Mouse (Mus musculus): ENCODE results near the gene Fer.

Fer gene

DNA sequence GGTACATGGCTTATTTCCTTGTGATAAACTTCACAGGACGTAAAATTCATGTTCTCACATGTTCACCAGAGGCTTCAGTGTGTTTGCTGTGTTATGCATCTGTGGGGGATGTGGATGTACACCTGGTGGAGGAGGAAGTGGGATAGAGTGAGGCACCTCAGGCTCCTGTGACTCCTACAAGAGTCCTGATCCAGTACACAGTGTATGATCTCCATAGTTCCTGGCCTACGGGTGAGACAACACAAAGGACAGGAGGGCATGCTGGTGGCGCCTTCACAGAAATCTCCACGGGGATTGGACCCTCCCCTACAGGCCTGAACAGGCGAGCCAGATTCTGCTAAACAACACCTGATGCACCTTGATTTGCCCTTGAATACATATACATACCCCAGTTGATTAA, 111.4 kb downstream of the Fer start:
- no peak for DNase-seq (ENCODE audit: low read depth, low spot score)

- DNase-seq (ENCODE audit: low read depth, low spot score): no peak
Observed at GRCm38 (mm10) chr17:63978794-63979571, 116.1 kb downstream of the Fer start.

- DNase-seq (ENCODE audit: low read depth, low spot score): no peak
Observed at GRCm38 (mm10) chr17:63980167-63980566, 117.3 kb downstream of the Fer start.

GRCm38 (mm10) chr17:63988710-63989109, 125.8 kb downstream of the Fer start:
- no peak for DNase-seq (ENCODE audit: low read depth, low spot score)

- DNase-seq (ENCODE audit: low read depth, low spot score): no peak
Observed at GRCm38 (mm10) chr17:63991160-63991559, 128.3 kb downstream of the Fer start.

GRCm38 (mm10) chr17:63995921-63996320, 133.1 kb downstream of the Fer start:
- no peak for DNase-seq (ENCODE audit: low read depth, low spot score)

DNA sequence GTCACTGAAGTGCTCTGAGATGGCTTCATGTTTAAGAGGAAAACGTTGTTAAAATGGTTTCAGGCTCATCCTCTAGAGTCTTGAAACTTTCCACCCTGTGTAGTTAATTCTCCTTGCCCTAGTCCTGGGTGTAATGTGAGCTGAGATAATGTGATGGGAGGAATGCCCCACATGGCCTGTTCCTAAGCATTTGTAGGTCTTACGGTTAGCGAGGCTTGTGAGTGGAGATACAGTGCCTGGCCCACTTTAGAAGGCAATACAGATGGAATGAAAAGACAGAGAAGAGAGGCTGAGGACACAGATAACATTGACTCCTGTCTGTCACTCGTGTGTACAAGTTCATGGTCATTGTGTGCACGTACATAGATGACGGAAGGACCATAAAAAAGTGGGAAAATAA, 134.8 kb downstream of the Fer start:
- no peak for DNase-seq (ENCODE audit: low read depth, low spot score)

GRCm38 (mm10) chr17:64003444-64003843, 140.6 kb downstream of the Fer start:
- no peak for DNase-seq (ENCODE audit: low read depth, low spot score)

GRCm38 (mm10) chr17:64005575-64006249, 142.8 kb downstream of the Fer start:
- no peak for DNase-seq (ENCODE audit: low read depth, low spot score)

GRCm38 (mm10) chr17:64016606-64017005, 153.7 kb downstream of the Fer start:
- DNase-seq (ENCODE audit: low read depth, low spot score): no peak

DNA sequence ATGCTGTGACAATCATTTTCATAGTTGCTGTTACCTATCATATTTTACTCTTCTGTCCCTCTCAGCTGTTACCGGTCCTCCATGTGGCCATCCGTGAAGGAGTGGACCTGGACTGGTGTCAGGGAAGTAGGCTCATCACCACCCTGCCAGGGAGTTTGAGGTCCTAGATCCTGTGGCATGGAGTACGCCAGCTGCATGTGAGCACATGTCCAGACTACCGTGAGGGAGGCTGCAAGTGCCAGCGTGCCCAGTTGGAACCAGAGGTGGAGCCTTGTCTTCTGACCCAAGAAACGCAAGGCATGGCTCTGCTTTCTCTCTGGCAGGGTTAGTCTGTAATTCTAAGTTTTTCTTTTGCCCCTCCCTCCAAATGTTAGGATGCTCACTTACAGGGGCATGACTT, 155.4 kb downstream of the Fer start:
- DNase-seq (ENCODE audit: low read depth, low spot score): no peak

- no peak for DNase-seq (ENCODE audit: low read depth, low spot score)
Observed at GRCm38 (mm10) chr17:64018870-64019269, 156.0 kb downstream of the Fer start.

- DNase-seq (ENCODE audit: low read depth, low spot score): no peak
Observed at GRCm38 (mm10) chr17:64019646-64020045, 156.8 kb downstream of the Fer start.

DNA sequence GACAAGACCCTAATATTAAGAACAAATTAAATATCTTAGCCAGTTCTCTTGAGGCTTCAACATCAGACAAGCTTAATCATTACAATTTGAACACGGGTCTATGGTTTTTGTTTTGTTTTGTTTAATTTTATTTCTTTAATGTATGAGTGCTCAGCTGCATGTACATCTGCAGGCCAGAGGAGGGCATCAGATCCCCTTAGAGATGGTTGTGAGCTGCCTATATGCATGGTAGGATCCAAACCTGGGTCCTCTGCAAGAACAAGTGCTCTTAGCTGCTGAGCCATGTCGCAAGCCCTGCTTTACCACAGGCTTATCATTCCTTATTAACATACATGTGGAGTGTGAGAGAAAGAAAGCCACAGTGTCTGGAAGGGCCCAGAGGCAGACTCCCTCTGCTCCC, 163.6 kb downstream of the Fer start:
- no peak for DNase-seq (ENCODE audit: low read depth, low spot score)

DNA sequence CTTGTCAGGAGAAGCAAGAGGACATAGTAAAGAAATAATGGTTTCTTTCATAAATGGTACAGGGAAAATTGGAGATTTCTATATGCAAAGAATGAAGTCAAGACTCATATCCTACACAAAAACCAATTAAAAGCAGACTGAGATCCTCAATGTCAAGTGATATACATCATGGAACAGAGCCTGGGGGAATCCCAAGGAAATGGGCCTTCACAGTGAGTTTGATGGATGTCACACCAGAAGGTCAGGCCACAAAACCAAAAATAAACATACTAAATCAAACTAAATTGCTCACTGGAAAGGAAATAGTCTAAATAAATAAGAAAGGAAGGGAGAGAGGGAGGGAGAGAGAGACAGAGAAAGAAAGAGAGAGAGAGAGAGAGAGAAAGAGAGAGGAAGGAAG, 178.9 kb downstream of the Fer start:
- DNase-seq (ENCODE audit: low read depth, low spot score): no peak

- DNase-seq (ENCODE audit: low read depth, low spot score): no peak
Observed at GRCm38 (mm10) chr17:64045326-64045725, 182.5 kb downstream of the Fer start.

- no peak for DNase-seq (ENCODE audit: low read depth, low spot score)
Observed at GRCm38 (mm10) chr17:64046557-64046956, 183.7 kb downstream of the Fer start.

GRCm38 (mm10) chr17:64050911-64051310, 188.0 kb downstream of the Fer start:
- no peak for DNase-seq (ENCODE audit: low read depth, low spot score)

DNA sequence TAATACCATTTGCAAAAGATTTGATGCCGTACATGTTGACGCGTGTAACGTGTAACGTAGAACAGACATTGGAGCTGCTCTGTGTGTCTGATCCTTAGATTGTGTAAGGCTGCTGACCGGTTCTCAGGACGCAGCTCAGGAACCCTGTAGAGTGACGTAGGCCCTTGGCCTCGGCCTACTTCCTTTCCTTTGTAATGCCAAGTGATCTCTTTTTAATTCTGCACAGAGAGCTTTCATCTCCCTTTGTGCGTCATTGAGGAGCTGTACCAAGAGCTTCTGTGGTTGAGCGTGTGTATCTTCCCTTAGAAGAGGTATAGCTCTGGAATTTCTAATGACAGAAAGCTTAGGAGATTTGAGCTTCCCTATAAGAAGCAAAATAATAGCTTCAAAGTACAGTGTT, 190.8 kb downstream of the Fer start:
- DNase-seq (ENCODE audit: low read depth, low spot score): no peak

GRCm38 (mm10) chr17:64060529-64060928, 197.7 kb downstream of the Fer start:
- DNase-seq (ENCODE audit: low read depth, low spot score): no peak

- no peak for DNase-seq (ENCODE audit: low read depth, low spot score)
Observed at GRCm38 (mm10) chr17:64065243-64065642, 202.4 kb downstream of the Fer start.

DNA sequence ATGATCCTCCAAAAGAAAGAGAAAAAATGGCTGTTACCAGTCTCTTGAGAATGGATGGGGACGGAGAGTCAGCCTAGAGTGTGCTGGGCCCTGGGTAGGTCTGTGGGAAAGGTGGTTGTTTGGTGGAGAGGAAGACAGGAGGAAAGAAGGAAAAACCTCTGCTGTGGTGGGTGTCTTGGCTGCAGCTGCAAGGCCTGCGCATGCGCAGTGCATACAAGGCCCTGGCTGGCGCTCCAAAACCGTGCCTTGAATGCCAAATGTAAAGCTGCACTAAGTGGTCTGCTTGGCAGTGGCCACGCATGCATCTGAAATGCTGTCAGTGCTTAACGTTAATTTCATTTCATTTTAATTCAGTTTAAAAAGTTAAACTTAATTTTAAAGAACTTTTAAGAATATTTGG, 214.5 kb downstream of the Fer start:
- no peak for DNase-seq (ENCODE audit: low read depth, low spot score)

DNA sequence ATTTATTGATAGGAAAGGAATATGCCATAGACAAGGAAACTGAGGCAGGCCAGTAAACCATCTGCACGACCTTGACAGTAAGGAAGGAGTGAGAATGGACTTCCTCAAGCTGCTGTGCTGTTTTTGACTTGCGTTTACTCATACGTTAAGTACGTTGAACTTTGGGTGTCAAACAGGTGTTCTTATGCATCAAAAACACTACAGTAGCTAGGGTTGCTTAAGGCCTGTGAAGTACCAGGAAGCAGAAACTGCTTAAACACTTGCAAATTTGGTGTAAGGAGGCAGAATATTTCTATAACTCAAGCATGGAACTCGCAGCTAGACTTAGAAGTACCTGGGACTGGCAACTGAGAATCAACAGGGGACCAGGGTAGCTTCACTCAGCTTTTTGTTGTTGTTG, 221.9 kb downstream of the Fer start:
- no peak for DNase-seq (ENCODE audit: low read depth, low spot score)

Measured in embryo, embryonic 11.5 days (tissue).